Mouse (Mus musculus) lung, postnatal 10 days (tissue): ENCODE measurements around the gene Ankef1.

Experiments used
- DNase-seq: peaks from one replicate; pipeline ENCODE4 v3.0.0; 2021

Gene Ankef1

DNA sequence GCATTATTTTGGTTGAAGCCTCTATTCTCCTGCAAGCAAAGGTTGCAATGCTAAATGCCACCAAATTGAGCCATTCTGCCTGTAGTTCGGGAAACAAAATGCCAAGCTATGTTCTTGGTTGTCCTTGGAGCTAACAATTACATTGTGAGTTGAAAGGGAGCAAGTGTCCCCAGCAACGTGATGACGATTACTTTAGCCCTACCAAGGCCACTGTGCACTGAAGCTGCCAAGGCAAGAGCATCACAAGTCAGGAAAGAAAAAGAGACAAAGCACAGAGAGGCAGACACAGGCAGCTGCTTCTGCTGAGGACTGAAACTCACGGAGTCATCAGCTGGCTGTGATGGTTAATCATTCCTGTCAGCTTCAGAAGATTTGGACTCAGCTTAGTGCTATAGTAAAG, 99.5 kb downstream of the Ankef1 start:
- DNase-seq = no peak
